Mouse (Mus musculus) megakaryocyte progenitor cell, adult 5-6 weeks (primary cell): Measurements from ENCODE around the gene Plekha4. TPM values are rescaled to one million over a fixed set of nuclear protein-coding genes. Genes with fewer than 3 reads are reported as not detected.
A peak's percentile ranks its signal among the peaks of the same experiment; 100 is the strongest.

Source experiments
- ATAC-seq: replicated peaks from 2 replicates; pipeline ENCODE4 v1.8.0; 2016; ENCODE audit warnings: mild to moderate bottlenecking, moderate TSS enrichment, inconsistent platforms; ENCODE audit not compliant: poor library complexity
- total RNA-seq, 2 experiments: library from RNA; stranded (forward) in 1 of 2; stranded (reverse) in 1 of 2; fragments of 157-497, 149-512 nt in 1 of 2; fragments of 200-1000 nt in 1 of 2; gene quantifications; 2 replicates each; pipeline versions ENCODE4 v1.2.3 to v1.2.4; 2015 to 2017

Plekha4 gene
- total RNA-seq, 2 experiments from 2014 or later, result 0.04 to 0.67 TPM

GRCm38 (mm10) chr7:45567780-45568516, 41.8 kb downstream of the Plekha4 start:
- ATAC-seq, result peak; percentile 77

DNA sequence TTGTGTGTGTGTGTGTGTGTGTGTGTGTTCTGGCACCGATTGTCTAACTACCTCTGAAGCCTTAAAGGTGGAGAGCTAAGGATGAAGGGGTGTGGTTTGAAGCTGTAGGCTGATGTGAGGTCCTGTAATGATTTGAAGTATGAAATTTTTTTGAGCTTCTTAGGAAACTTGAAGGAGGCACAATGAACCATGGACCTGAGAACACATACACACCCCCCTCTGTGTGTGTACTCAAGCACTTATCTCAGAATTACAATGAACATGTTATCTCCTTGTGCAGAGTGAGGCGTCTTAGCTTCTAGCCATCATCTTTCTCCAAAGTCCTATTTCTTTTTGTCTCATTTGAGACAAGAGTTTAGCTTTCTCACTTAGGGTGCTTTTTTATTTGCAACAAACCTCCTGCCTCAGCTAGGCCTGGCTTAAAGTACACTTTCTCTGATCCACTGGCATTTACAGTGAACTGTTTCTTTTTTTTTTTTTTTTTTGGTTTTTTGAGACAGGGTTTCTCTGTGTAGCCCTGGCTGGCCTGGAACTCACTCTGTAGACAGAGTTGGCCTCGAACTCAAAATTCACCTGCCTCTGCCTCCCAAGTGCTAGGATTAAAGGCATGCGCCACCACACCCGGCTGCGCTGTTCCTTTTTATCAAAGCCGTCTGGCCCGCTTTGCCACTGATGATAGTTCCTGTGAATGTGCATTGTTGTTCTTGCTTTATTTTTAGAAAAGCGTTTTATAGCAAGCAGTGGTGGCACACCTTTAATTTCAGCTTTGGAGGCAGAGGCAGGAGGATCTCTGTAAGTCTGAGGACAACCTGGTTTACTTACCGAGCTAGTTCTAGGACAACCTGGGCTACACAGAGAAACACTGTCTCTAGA, 42.7 kb downstream of the Plekha4 start:
- peak; percentile 41 for ATAC-seq

- peak; percentile 65 for ATAC-seq
Measured at GRCm38 (mm10) chr7:45570103-45570741, 44.1 kb downstream of the Plekha4 start, which contains the start of gene Bcat2. Gene Bcat2 (plus strand): TSS chr7:45570153.

- ATAC-seq, result no peak
Measured at GRCm38 (mm10) chr7:45571966-45572365, 45.8 kb downstream of the Plekha4 start.

DNA sequence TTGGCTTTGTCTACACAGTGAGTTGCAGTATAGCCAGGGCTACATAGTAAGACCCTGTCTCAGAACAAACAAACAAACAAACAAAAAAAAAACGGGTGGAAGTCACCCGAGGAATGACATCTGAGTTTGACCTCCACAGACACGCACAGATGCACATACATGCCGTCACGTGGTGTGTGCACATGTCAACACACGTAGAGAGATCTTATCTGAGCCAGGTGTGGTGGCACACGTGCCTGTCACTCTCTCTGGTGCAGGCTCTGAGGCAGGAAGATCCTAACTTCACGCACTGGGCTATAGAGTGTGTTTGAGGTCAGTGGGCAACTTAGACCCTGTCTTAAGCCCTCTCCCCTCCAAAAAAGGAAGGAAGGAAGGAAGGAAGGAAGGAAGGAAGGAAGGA, 47.8 kb downstream of the Plekha4 start:
- no peak for ATAC-seq

GRCm38 (mm10) chr7:45574472-45575379, 48.6 kb downstream of the Plekha4 start:
- ATAC-seq, result no peak

DNA sequence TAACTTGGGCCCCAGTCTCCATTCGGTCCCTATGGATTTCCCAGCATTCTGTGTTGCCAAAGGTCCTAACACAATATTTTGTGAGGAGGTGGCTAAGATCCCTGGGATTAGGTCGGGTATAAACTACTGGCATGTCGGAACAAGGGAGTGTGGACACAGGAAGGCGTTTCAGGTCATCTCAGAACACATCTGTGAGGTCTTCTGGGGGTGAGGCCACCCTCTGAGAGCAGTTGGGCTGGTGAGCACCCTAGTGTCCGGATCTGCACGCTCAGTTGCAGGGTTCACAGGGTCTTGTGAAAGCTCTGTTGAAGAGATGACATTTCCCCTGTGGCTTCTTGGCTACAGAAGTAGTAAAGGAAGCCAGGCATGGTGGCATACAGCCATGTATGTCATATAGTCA, 59.8 kb downstream of the Plekha4 start:
- ATAC-seq, result no peak

- ATAC-seq, result no peak
Measured at GRCm38 (mm10) chr7:45587631-45588592, 61.8 kb downstream of the Plekha4 start.

- peak; percentile 91 for ATAC-seq
Measured at GRCm38 (mm10) chr7:45589173-45589572, 63.0 kb downstream of the Plekha4 start.

DNA sequence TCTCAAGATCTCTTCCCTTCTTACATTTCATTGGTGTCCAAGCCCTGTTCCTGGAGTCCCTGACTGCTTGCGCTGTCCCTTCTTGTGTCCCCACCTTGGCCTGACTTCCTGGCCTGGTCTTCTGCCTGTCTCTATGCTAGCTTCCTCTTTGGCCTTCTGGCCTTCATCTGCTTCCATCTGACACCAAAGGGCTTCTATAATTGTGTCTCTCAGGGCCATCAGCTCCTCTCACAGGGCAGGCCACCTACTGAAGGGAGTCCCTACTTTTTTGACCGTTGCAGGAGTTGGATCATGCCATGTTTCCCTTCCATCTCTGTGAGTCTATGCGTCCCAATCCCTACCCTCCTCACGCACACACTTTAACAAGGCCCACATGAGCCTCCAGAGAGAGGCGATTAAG, 63.8 kb downstream of the Plekha4 start:
- ATAC-seq, result no peak

DNA sequence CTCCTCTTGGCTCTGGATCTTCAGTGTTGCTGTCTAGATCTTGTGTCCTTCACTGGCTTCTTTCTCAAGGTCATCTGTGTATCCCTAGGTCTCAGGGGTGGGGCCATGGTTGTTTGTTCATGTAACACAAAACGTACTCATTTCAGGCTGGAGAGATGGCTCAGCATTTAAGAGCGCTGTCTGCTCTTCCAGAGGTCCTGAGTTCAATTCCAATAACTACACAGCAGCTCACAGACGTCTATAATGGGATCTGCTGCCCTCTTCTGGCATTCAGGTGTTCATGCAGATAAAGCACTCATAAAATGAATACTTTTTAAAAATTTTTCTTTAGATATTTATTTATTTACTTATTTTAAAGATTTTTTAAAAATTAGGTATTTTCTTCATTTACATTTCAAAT, 64.7 kb downstream of the Plekha4 start:
- ATAC-seq, result no peak

GRCm38 (mm10) chr7:45591880-45592279, 65.8 kb downstream of the Plekha4 start:
- ATAC-seq, result no peak

DNA sequence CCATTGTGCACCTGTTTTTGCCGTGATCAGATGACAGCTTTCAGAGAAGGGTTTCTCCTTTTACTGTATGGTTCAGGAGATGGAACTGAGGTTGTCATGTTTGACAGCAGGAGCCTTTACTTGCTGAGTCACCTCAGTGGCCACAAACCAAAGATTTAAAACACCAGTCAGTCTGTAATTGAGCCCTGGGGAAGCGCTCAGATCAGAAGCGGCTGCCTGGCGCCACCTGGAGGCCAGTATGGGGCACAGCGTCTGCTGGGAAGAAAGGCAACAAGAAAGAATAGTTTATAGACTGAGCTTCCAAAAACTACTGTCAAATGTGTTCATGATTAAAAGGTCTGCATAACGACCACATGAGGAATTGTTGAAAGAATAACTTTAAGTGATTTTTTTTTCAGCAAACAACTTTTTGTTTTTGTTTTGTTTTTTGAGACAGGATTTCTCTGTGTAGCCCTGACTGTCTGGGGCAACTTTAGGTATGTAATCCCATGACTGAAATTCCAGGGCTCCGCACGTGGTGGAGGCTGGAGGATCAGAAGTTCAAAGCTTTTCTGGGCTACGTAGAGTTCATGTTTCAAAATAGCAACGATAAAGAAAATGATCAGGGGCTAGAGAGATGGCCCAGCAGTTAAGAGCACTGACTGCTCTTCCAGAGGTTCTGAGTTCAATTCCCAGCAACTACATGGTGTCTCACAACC, 67.1 kb downstream of the Plekha4 start:
- ATAC-seq, result peak; percentile 71

DNA sequence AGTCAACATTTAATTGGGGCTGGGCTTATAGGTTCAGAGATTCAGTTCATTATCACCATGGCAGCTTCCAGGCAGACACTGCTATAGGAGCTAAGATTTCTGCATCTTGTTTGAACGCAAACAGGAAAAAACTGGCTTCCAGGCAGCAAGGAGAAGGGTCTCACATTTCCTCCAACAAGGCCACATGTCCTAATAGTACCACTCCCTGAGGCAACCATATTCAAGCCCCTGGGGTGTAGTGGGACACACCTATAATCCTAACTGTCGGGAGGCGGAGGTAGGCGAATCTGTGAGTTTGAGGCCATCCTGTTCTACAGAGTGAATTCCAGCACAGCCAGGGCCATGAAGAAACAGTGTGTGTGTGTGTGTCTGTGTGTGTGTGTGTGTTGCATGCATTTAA, 69.0 kb downstream of the Plekha4 start:
- no peak for ATAC-seq

DNA sequence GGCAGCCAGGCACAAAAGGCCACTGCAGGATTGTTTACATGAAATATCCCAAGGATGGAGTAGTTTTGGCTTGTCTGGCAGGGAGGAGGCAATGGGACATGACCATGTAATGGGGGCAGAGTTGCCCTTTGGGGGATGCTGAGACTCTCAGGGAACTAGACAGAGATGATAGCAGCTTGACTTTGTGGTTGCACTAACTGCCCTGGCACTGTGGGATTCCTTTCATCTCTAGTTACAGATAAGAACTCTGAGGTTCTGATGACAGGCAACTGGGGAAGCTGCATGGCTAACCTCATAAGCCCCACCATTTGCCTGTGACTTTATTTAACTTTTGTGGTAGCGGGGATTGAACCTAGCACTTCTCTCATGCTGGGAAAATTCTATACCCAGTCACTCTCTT, 70.0 kb downstream of the Plekha4 start:
- ATAC-seq, result peak; percentile 24; the same call in 1 of the 2 replicates

DNA sequence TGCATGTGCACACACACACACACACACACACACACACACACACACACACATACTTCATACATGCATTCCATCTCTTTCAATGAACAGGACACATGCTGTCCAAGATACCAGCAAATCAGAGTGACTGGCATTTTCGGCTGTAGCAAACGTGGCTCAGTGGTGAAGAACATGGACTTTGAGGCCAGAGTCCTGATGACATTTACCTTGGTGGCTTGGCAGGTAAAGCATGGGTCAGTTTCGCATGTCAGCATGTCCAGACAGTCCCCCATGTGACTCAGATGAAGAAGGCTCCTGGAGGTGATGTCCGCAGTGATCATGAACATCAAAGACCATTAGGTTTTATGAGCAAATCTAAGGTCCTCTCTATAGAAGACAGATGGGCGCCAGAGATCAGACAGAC, 70.9 kb downstream of the Plekha4 start:
- no peak for ATAC-seq

DNA sequence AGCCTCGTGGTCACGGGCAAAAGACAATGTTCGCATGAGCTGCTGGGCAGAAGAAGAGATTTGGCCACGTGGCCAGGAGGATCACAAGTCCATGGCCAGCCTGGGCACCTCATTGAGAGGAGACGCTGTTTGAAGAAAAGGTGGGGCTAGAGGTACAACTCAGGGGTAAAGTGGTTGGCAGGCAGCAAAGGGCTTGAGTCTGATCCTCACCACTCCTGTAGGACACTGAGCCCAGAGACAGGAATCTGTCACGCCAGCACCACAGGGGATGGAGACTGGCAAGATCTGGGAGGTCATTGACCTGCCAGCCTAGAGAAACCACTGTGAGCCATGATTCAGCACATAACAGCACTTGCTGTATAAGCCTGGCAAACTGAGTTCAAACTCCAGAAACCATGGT, 71.4 kb downstream of the Plekha4 start:
- no peak for ATAC-seq

DNA sequence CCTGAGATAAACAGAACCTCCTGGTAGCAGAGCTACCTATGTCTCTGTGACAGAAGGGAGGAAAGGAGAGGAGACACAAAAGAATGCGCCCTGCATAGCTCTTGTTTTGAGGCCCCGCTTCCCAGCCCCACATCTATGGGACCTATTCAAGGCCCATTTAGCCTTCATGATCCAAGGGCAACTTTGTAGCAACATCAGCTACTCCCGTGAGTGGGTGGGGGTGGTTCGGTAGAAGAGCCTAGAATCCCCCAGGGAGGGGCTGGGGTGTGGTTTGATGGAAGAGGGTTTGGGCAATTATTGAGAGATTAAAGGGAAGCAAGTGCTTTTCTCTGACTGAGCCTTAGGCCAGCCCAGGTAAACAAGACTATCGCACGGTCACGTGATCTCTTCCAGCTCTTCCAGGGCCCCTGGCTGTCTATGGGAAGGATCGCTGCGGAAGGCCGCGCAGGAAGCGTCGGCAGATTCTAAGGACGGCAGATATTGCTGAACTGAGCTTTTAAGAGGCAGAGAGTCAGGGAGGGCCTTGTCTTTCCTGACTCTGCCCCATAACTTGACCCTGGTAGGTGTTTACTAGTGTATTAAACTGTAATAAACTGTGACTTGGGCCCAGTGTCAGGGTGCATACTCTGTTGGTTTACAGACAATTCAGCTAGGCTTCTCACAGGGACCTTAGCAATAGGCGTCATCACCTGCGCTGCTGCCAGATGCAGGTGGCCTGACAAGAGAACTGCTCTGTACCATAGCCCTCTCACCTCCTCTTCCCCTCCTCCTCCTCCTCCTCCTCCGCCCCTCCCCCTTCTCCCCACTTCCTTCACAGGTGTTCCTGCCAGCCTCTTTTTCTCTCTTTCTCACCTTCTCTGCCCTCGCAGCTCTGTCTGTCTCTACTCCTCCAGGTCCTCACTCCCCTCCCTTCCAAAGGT, 73.1 kb downstream of the Plekha4 start:
- no peak for ATAC-seq
